Mouse (Mus musculus) frontal cortex, postnatal 14 days (tissue): Measurements from ENCODE around the gene Zcchc2.

ENCODE experiments used
- DNase-seq, 2 experiments: peaks; one replicate each; pipeline ENCODE4 v3.0.0; 2022; ENCODE audit warnings: low spot score in 2 of 2

The Zcchc2 gene

GRCm38 (mm10) chr1:105988903-105989639, 1.1 kb upstream of the Zcchc2 start:
- no peak for DNase-seq

- no peak for DNase-seq
Measured at GRCm38 (mm10) chr1:105989640-105989984, 594 bp upstream of the Zcchc2 start.

DNA sequence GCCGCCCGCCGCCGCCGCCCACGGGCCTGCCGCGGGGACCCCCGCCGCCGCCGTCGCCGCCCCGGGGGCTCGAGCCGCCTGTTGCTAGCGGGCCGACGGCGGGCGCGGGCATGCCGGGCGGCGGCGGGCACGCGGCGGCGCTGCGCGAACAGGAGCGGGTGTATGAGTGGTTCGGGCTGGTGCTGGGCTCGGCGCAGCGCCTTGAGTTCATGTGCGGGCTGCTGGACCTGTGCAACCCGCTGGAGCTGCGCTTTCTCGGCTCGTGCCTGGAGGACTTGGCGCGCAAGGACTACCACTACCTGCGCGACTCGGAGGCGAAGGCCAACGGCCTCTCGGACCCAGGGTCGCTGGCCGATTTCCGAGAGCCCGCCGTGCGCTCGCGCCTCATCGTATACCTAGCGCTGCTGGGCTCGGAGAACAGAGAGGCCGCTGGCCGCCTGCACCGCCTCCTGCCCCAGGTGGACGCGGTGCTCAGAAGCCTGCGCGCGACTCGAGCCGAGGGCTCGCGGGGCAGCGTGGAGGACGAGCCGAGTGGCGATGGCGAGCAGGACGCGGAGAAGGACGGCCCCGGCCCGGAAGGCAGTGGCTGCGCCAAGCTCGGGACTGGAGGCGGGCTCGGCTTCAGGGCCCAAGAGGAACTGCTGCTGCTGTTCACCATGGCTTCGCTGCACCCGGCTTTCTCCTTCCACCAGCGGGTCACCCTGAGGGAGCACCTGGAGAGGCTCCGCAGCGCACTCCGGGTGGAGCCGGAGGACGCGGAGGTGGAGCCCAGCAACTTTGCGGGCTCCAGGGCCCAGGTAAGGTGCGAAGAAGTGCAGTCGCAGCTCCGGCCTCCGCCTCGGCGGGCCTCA, 930 bp downstream of the Zcchc2 start:
- peak; percentile 44 to 53 for DNase-seq

DNA sequence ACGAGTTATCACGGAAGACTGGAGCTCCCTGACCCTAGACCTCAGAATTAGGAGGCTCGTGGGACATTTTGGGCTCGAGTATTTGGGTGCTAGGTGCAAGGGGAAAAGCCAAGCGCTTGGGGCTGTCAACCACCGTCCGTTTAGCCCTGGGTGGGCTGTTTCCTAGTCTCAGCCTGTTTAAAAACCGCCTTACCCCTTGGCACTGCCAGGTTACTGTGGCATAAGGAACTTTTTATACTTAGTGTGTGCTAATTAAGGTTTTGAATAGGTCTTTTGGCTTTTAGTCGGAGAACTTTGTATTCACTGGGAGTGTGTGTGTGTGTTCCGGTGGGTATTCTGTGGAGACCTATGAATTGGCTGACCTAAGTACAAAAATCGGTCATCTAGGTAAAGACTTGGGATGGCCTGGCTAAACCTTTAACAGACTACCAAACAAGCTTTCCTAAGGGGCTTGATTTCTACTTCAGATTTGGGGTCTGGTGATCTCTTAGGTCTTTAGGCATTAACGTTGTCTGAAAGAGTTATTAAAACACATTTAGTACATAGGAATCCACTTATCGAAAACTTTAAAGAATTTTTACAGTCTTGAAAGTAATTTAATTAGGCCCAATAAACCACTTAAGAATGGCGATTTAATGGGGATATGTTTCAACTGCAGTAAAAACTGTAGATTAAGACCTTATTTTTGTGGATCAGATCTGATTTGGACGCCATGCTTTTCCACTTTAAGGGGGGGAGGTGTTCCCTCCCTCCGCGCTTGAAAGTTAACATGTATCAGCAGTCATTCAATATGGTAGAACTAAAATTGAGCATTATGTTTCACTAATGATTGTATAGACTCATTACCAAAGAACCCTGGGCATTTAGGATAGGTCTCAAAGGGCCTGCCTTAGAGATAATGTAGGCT, 2.0 kb downstream of the Zcchc2 start:
- DNase-seq = no peak

DNA sequence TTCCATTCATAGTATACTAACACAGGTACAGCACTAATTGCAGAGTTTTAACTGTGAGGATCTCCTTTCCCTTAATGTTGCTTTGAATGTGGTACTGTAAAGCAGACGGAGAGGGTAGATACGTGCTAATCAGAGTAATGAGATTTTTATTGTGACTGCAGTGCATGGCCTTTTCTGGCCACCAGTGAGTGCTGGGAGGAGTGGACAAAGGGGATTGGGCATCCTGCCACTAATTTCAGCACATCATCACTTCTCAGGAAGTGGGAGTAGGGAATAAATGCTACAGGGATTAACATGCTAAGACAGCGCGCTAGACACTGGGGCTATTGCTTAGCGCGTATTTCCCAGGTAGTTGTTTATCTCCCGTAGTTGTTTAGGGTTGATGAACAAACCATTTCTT, 3.0 kb downstream of the Zcchc2 start:
- DNase-seq = no peak

DNA sequence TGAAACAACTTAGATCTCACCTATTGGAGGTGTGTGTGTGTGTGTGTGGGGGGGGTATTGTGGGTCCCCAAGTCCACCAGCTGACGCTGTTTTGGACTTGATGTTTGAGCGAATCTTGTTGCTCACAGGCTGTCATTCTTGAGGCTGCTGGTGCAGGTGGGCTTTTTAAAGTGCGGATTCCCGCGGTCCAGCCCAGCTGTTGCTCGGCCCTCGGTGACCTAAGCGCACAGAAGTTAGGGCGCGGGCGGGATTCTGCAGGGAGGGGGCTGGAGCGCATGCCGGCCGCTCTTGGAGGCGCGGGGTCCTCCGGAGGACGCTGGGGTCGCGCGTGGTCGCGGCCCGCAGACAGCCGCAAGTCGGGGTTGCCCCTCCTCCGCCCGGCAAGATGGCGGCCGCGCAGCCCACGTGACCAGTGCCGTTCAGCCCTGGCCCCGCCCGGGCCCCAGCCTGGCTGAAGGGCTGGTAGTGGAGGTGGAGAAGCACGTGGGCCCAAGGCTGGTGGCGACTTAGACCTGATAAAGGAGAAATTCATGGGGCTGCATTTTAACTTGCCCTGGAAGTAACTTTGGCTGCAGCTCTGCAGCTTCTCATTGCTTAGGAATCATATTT, 3.5 kb downstream of the Zcchc2 start:
- DNase-seq = peak; percentile 71 to 78

GRCm38 (mm10) chr1:105995966-105996365, 5.8 kb downstream of the Zcchc2 start:
- DNase-seq = no peak

- DNase-seq = no peak
Measured at GRCm38 (mm10) chr1:105997282-105997681, 7.1 kb downstream of the Zcchc2 start.

DNA sequence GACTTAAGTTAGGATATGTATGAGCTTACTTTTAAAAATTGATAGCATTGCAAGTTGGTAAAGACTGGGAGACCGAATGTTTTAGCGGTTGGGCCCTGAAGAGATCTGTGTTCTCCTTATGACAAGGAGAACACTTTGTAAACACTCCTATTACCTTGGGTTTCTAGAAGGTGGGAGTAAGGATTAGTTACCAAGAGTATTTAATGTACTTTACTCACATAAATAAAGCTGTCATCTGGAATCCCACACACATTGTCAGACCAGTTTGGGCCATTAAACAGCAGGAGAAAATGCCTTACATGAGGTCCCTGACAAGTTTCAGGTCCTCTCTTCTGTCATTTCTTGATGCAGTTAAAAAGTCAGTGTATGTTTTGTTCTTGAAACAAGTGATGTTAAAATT, 9.6 kb downstream of the Zcchc2 start:
- DNase-seq = no peak

DNA sequence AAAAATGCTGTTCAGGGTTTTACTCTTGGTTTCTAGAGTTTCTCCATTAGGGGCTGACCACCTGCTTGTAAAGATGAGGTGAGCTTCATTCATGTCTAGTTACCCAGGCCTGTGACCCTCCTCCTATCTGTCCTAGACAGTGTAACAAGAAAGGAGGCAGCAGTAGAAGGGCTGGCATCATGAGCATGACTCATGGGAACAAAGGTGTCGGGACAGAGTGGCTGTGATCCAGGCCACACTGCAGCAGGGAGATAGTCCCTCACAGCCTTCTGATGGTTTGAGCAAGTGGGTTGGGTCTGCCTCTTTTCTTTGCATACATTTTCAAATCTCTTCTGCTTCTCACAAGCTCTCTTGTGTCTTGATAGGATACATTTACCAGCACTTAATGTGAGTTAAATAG, 17.4 kb downstream of the Zcchc2 start:
- no peak for DNase-seq

GRCm38 (mm10) chr1:106011097-106011496, 20.9 kb downstream of the Zcchc2 start:
- DNase-seq = no peak

DNA sequence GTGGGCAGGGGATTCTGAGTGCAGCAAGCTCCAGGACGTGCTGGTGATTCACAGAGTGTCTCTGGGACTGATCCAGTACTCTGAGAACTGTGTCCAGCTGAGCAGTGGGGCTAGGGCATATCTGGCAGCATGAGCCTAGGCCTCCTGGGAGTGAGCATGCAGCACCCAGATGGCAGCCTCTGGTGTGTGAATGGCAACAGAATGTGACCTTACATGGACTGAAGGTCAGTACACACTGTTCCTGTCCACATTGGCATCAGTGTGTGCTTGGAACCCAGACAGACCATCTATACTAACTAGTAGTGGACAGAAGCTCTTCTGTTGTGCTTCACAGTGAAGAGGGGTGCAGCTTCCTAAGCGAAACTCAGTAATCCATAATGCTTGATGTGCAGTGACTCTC, 23.6 kb downstream of the Zcchc2 start:
- DNase-seq = no peak

GRCm38 (mm10) chr1:106016262-106016661, 26.1 kb downstream of the Zcchc2 start:
- DNase-seq = no peak

GRCm38 (mm10) chr1:106019854-106020253, 29.6 kb downstream of the Zcchc2 start:
- no peak for DNase-seq

- no peak for DNase-seq
Measured at GRCm38 (mm10) chr1:106022998-106023397, 32.8 kb downstream of the Zcchc2 start.

GRCm38 (mm10) chr1:106024254-106024653, 34.0 kb downstream of the Zcchc2 start:
- no peak for DNase-seq

DNA sequence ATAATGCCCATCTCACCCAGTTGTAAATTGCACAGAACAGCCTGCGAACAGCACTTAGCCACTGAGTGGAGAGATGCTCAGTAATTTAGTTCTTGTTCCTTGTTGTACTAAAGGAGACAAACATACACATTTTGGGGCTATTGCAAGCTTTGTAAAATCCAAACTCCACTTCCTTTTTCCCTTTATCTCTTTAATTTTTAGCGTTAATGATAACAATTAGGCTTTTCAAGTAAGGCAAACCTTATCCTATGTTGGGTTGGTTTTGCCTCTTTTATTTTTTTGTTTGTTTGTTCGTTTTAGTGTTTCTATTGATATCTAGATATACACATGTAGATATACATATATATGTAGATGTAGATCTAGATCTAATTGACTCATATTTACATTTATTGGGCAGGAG, 34.6 kb downstream of the Zcchc2 start:
- no peak for DNase-seq

GRCm38 (mm10) chr1:106029769-106030168, 39.6 kb downstream of the Zcchc2 start:
- no peak for DNase-seq

DNA sequence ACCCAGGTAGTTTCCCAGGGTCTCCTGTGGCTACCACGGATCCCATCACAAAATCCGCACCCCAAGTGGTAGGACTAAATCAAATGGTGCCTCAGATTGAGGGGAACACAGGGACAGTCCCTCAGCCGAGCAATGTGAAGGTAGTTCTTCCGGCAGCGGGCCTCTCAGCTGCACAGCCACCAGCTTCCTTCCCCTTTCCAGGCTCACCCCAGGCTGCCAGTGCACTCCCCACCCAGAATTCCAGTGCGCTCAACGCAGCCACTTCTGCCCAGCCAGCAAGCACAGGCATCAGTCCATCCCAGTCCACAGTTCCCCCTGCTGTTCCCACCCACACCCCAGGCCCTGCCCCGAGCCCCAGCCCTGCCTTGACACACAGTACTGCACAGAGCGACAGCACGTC, 40.1 kb downstream of the Zcchc2 start:
- no peak for DNase-seq

GRCm38 (mm10) chr1:106030886-106031285, 40.7 kb downstream of the Zcchc2 start:
- DNase-seq = no peak

DNA sequence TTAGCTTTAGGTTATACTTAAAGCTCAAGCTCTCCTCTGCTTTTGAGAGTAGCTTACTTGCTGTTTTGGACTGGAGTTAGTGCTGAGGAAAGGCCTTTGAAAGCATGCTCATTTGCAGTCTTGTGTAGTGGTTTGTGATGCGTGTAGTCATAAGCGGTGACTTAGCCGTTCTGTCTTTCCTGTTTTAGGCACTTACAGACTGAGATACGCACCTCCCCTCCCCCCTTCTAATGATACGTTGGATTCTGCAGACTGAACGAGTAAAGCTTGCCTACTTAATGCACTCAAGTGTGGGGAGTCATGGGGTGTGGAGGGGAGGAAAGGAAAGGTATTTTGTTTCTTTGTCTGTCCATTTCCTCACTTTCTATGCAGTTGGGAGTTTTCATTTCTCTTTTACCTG, 41.7 kb downstream of the Zcchc2 start:
- DNase-seq = no peak

- DNase-seq = no peak
Measured at GRCm38 (mm10) chr1:106034776-106035175, 44.6 kb downstream of the Zcchc2 start.
